Mouse (Mus musculus) yolk sac, embryonic 10.5 days (tissue): Measurements from ENCODE around the gene Gzmn.
"Not testable (repeated sequence)": the region's sequence is repeated elsewhere in the genome, so short reads cannot be mapped to it uniquely, and the experiment has no call there.

ENCODE experiments used
- DNase-seq: peaks from one replicate; pipeline ENCODE4 v3.0.0-alpha.2; 2017; ENCODE audit warnings: low spot score

The Gzmn gene

GRCm38 (mm10) chr14:56174499-56174898, at the start of gene Gzmn:
TSS of gene Gzmn (minus strand) at chr14:56174599.
- no peak for DNase-seq

GRCm38 (mm10) chr14:56211317-56211716, 36.9 kb upstream of the Gzmn start, which contains the start of gene Gzmf:
TSS of gene Gzmf (minus strand) at chr14:56211417.
- no peak for DNase-seq

DNA sequence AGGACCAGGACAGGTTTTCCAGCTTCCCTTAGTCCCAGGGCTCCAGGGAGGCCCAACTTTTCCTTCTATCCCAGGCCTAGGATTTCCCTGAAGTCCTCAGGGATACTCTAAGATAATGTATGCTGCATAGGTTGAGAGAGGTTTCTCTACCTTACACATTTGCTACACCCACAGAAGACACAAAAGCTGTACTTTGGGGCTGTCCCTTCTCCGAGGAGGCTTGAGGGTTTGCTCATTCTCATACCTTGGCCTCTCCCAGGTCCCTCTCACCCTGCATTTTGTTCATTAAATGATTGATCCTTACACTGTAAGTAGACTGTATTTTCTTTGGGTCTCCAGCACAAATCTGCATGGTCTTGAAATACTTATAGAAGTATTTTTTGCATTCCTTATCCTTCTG, 31.2 kb upstream of the Gzmn start:
- no peak for DNase-seq

DNA sequence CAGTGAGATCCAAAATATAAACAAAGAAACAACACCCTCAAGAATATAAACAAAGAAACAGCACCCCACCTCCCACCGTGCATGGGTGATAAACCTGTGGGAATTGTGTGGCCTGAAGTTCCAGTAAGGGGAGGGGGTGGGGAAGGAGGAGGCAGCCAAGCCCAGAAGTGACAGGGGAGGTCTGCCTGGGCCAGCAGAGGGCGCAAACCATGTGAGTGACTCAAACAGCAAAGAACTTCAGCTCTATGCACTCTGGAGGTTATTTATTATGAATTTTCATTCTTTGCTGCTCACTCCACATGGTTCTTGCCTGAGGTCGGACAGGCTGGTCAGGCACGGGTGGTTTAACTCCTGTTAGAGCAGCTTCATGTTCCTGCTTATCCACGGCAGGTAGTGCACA, 30.6 kb upstream of the Gzmn start:
- DNase-seq: peak; percentile 16

- peak; percentile 26 for DNase-seq
Observed at GRCm38 (mm10) chr14:56203975-56204374, 29.6 kb upstream of the Gzmn start.

- DNase-seq: no peak
Observed at GRCm38 (mm10) chr14:56186946-56187345, 12.5 kb upstream of the Gzmn start.

DNA sequence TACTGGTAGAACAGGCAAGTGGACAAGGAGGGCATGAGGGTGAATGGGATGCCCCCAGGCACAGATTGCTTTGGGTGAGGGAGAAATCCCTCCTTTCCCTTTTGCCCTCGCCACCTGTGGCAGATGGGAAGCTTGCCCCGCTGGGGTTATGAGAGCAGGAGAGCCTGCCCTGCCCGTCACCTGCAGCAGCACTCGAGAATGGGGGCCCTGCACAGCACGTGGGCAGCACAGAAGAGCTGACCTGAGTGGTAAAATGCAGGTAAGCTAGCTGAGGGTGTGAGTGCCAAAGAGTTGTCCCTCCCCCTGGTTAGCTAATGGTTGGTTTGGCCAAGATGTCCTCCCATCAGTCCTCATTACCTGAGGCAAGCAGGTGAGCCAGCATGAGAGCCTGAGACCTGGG, 12.1 kb upstream of the Gzmn start:
- no peak for DNase-seq

DNA sequence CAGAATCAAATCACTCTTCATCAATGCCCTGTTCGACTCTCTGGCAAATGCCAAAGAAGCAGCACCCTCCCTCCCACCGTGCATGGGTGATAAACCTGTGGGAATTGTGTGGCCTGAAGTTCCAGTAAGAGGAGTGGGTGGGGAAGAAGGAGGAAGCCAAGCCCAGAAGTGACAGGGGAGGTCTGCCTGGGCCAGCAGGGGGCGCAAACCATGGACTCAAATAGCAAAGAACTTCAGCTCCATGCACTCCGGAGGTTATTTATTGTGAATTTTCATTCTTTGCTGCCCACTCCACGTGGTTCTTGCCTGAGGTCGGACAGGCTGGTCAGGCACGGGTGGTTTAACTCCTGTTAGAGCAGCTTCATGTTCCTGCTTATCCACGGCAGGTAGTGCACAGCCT, 3.3 kb upstream of the Gzmn start:
- not testable (repeated sequence) for DNase-seq

- no peak for DNase-seq
Observed at GRCm38 (mm10) chr14:56173396-56173795, 1.0 kb downstream of the Gzmn start.

DNA sequence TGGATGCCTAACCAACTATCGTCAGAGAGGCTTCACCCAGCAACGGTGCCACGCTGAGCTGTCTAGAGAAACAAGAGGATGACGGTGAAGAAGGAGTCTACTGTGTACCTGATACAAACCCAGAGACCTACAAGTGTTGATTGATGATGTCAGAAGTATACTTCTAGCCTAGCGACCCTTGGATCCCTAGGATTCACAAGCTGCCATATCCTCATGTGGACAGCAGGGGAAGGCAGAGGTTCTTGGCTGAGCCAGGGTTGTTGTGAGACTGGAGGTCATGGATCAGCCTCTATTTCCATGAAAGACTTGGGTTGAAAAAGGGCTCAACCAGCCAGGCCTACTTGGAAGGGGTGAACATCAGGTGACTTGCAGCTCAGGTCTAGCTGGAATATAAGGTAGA, 1.7 kb downstream of the Gzmn start:
- DNase-seq: no peak

- no peak for DNase-seq
Observed at GRCm38 (mm10) chr14:56168009-56168408, 6.4 kb downstream of the Gzmn start.

- DNase-seq: no peak
Observed at GRCm38 (mm10) chr14:56162109-56162508, 12.3 kb downstream of the Gzmn start.

GRCm38 (mm10) chr14:56159479-56159878, 14.9 kb downstream of the Gzmn start, which contains the start of gene Gzmg:
TSS of gene Gzmg (minus strand) at chr14:56159579.
- not testable (repeated sequence) for DNase-seq

DNA sequence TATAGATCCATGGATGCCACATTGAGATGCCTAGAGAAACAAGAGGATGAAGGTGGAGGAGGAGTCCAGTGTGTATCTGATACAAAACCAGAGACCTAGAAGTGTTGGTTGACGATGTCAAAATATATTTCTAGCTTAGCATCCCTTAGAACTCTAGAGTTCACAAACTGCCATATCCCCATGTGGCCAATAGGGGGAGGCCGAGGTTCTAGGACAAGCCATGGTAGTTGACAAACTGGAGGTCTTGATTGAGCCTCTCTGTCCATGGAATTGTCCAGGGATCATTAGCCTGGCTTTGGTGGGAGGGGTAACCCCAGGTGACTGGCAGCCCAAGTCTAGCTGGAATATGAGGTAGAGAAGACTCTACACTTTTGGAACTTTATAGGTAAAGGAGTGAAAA, 19.1 kb downstream of the Gzmn start:
- no peak for DNase-seq

- DNase-seq: not testable (repeated sequence)
Observed at GRCm38 (mm10) chr14:56133675-56134074, 40.7 kb downstream of the Gzmn start.

- DNase-seq: not testable (repeated sequence)
Observed at GRCm38 (mm10) chr14:56132508-56132907, 41.9 kb downstream of the Gzmn start, which contains the start of gene Gzmd. TSS of gene Gzmd (minus strand) at chr14:56132608.

DNA sequence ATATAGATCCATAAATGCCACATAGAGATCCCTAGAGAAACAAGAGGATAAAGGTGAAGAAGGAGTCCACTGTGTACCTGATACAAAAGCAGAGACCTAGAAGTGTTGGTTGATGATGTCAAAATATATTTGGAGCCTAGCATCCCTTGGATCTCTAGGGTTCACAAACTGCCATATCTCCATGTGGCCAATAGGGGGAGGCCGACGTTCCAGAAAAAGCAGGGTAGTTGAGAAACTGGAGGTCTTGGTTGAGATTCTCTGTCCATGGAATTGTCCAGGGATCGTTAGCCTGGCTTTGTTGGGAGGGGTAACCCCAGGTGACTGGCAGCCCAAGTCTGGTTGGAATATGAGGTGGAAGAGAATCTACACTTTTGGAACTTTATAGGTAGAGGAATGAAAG, 46.1 kb downstream of the Gzmn start:
- DNase-seq: no peak

- DNase-seq: no peak
Observed at GRCm38 (mm10) chr14:56123516-56123915, 50.9 kb downstream of the Gzmn start.

DNA sequence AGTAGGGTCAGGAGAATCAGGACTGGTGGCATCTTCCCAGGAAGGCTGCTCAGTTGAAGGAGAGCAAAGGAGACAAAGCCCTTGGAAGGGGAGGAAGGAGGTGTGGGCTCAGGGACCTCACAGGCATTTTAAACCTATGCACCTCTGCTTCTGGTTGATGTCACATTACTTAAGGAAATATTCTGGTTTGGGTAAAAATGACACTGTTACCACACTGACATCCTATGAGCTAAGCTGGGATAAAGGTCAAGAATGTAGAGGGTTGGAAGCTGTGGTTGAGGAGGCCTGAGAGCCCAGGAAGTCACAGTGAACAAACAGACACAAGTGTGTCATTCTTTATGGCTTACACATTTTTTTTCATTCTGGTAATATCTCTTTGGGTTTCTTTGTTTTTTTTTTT, 53.9 kb downstream of the Gzmn start, which contains the start of gene Gzme:
Gene Gzme (minus strand): TSS at position 101 of the 400 bp plus-strand sequence.
- DNase-seq: no peak
